Mouse (Mus musculus) limb, embryonic 11.5 days (tissue): ENCODE data around the gene Gimap5. TPM values are rescaled to one million over a fixed set of nuclear protein-coding genes. Genes with fewer than 3 reads are reported as not detected.

Experiments used
- polyA plus RNA-seq: library from polyadenylated mRNA; unstranded; fragments of >200 nt; fragmentation: Nextera tagmentation; extraction: Ambion mirVana; gene quantifications from 2 replicates; pipeline ENCODE4 v1.2.1, GENCODE M21; 2014

Gene Gimap5
- polyA plus RNA-seq, 1 experiment from 2014 or later, result 1.4 TPM

Other genes starting within 250 kb of the Gimap5 start
- gene Atp6v0e2, start 208.6 kb upstream of the Gimap5 start, polyA plus RNA-seq, result 4.0 and 4.1 TPM in 2 replicates
- 12.4 and 14.6 TPM in 2 replicates for gene Lrrc61, start 191.4 kb upstream of the Gimap5 start, polyA plus RNA-seq
- gene Rarres2, start 173.4 kb upstream of the Gimap5 start, polyA plus RNA-seq, result 4.3 and 5.6 TPM in 2 replicates
- not detected in 2 replicates for gene Gm45021, start 156.6 kb upstream of the Gimap5 start, polyA plus RNA-seq
- gene Repin1, start 152.3 kb upstream of the Gimap5 start, polyA plus RNA-seq, result 42.8 and 46.1 TPM in 2 replicates
- gene Gm44965, start 152.3 kb upstream of the Gimap5 start, polyA plus RNA-seq, result not detected in 2 replicates
- gene Zfp775, start 144.1 kb upstream of the Gimap5 start, polyA plus RNA-seq, result 9.8 and 9.9 TPM in 2 replicates
- gene AI854703, start 119.4 kb upstream of the Gimap5 start, polyA plus RNA-seq, result 0.71 and 0.83 TPM in 2 replicates
- 0.24 and 0.48 TPM in 2 replicates for gene Gimap8, start 99.0 kb upstream of the Gimap5 start, polyA plus RNA-seq
- gene Gimap9, start 70.1 kb upstream of the Gimap5 start, polyA plus RNA-seq, result 4.4 and 5.4 TPM in 2 replicates
- 10.8 and 12.3 TPM in 2 replicates for gene Gimap4, start 61.6 kb upstream of the Gimap5 start, polyA plus RNA-seq
- gene Gimap6, start 38.0 kb upstream of the Gimap5 start, polyA plus RNA-seq, result 13.6 and 14.0 TPM in 2 replicates
- not detected in 2 replicates for gene Gm28053, start 27.6 kb upstream of the Gimap5 start, polyA plus RNA-seq
- gene Gimap7, start 27.6 kb upstream of the Gimap5 start, polyA plus RNA-seq, result not detected in 2 replicates
- 6.3 and 6.7 TPM in 2 replicates for gene Gimap1, start 7.1 kb upstream of the Gimap5 start, polyA plus RNA-seq
- not detected in 2 replicates for gene Gimap3, start 24.7 kb downstream of the Gimap5 start, polyA plus RNA-seq
- 36.6 and 37.5 TPM in 2 replicates for gene Tmem176a, start 94.7 kb downstream of the Gimap5 start, polyA plus RNA-seq
- 74.1 and 78.4 TPM in 2 replicates for gene Tmem176b, start 95.3 kb downstream of the Gimap5 start, polyA plus RNA-seq
- not detected in 2 replicates for gene Aoc1, start 126.7 kb downstream of the Gimap5 start, polyA plus RNA-seq
- not detected in 2 replicates for gene 1600015I10Rik, start 183.7 kb downstream of the Gimap5 start, polyA plus RNA-seq
- gene Doxl2, start 228.8 kb downstream of the Gimap5 start, polyA plus RNA-seq, result not detected in 2 replicates
- not detected in 2 replicates for gene Svs1, start 240.7 kb downstream of the Gimap5 start, polyA plus RNA-seq